Mouse (Mus musculus): Measurements from ENCODE around the gene Cops8. TPM values are rescaled to one million over a fixed set of nuclear protein-coding genes. Genes with fewer than 3 reads are reported as not detected.

The Cops8 gene
- 43.2 and 48.4 TPM in 2 replicates for polyA plus RNA-seq (2012; rRNA removed)

DNA sequence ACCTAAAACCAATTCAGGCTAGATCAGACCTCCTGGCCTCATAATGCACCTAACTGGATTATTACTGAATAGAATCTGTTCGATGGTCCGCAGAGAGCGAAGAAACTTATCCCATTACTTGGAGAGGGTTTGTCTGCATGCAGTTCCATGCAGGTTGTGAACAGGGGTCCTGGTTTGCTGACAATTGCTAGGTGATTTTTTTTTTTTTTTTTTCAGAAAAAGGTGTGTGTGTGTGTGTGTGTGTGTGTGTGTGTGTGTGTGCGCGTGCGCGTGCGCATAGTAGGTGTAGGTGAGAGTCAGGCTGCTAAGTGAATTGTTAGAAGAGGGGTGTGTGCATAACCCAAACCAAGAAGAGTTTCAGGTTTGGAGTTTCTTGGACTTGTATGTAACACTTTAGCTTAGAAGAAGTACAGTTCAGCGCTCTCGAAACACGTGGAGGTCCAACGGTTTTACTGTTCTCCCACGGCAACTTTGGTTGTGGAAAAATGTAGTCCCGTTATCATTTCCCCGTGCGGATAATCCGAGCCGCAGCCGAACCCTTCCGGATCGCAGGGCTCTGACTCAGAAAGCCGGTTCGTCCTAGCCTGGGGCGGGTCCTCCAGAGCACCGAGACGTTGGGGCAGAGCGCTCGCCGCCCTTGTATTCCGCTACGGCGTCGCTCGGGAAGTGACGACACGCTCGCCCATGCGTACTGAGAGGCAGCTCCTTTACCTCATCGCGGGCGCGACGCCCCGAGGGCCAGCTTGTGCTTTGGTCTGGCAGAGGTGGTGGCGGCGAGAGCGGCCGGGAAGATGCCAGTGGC is at the start of gene Cops8:
Cops8 (plus strand) TSS at position 223 of the 802 bp plus-strand sequence.
- peak; percentile 65 for DNase-seq (ENCODE audit: low read depth)

GRCm38 (mm10) chr1:90557140-90557539 is 45.6 kb upstream of the Cops8 start:
- DNase-seq (ENCODE audit: low read depth): no peak

GRCm38 (mm10) chr1:90560942-90561726 is 41.6 kb upstream of the Cops8 start:
- no peak for DNase-seq (ENCODE audit: low read depth)

DNA sequence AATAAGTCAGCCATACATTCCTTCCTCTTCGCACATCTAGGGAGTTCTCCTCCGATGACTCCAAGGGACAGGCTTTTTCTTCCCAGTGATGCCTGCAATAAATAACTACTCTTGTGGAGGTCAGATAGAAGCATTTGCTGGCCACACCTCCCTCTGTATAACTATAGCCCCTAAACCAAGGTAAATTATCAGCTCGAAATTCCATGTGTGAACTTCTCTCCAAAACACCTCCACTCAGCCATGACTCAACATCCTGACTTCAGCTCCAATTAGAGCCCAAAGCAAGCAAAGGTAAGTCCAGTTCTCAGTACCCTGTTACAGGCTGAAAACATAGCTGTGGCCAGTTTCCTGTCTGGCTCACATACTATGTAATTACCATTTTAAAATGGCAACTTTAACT is 38.8 kb upstream of the Cops8 start:
- no peak for DNase-seq (ENCODE audit: low read depth)

- no peak for DNase-seq (ENCODE audit: low read depth)
Observed at GRCm38 (mm10) chr1:90566664-90567440, 35.9 kb upstream of the Cops8 start.

GRCm38 (mm10) chr1:90573831-90574230 is 28.9 kb upstream of the Cops8 start:
- DNase-seq (ENCODE audit: low read depth): no peak

DNA sequence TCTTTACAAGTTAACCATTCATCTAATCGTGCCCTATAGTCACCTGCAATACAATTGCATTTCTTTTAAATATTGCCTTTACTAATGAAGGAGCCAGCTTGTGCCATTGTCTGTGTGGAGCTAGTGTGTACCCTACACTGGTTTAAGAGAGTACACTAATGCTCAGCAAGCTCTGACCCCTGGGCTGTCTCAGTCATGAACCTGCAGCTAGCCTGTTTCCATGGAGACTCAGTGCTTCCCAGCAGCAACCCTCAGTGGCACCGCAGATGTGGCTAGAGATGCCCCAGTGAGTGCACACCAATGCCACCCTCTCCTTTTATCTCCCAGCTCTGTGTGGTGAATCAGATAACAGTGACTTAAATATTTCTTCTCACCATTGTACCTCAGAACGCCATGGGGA is 27.9 kb upstream of the Cops8 start:
- DNase-seq (ENCODE audit: low read depth): no peak

DNA sequence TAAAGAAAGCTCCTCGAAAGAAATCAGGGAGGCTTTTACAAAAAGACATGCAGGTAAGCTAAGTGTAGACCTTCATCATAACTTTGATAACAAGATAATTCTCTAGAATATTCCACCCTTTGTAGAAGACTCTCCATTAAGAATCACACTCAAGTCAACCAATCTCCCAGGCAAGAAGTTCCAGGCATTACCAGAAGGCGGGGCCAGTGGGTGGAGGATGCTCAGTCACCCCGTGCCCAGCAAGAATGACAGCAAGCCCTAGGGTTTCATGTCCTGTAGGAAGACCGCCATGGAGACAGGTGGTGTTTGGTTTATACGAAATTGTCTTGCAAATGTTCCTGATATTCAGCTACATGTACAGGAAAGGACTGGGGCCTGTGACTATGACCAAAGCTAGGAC is 25.4 kb upstream of the Cops8 start:
- no peak for DNase-seq (ENCODE audit: low read depth)

GRCm38 (mm10) chr1:90582635-90583034 is 20.1 kb upstream of the Cops8 start:
- DNase-seq (ENCODE audit: low read depth): no peak

DNA sequence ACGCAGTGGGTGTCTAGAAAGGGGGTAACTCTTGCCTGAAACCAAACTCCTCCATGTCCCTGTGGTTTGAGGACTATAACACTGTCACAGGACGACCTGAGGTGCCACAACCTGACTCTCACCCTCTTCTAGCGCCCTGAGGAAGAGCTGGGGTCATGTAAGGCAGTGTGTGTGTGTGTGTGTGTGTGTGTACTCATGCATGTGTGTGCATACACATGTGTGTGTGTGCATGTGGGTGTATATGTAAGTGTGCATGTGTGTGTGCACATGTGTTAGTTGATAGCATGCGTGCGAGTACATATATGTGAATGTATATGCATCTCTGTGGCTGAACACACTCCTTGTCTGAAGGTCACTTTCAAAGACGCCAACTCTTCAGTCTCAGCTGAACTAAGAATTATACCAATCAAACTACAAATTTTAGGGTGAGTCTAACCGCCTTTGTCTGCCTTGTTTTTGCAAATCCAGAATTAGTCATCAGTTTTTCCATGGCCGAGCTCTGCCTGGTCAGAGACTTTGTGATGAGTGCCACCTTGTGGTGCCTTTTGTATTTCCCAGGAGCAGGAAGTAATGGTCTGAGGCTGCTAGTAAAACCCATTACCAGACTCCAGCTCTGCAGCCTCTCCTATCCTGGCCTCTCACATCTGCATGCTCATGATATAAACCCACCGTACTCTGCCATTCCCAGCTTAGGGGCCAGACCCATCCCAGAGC is 14.6 kb upstream of the Cops8 start:
- DNase-seq (ENCODE audit: low read depth): no peak

DNA sequence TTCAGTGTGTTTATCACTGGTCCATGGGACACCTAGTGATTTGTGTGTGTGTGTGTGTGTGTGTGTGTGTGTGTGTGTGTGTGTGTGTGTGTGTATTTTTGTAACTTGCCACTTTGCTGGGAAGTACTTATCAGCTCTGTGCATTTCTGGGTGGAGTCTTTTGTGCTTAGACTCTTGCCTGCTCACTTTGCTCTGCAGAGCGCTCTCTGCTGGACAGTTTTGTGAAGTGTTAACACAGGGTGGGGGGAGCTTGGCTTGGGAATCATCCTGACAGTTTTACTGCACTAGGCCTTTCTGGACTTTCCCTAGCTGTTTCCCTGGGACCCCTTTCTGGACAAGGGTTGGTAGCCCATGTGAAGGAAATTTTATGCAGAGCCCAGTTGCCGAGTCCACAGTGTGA is 12.0 kb upstream of the Cops8 start:
- no peak for DNase-seq (ENCODE audit: low read depth)

- DNase-seq (ENCODE audit: low read depth): no peak
Observed at GRCm38 (mm10) chr1:90592784-90593183, 10.0 kb upstream of the Cops8 start.

DNA sequence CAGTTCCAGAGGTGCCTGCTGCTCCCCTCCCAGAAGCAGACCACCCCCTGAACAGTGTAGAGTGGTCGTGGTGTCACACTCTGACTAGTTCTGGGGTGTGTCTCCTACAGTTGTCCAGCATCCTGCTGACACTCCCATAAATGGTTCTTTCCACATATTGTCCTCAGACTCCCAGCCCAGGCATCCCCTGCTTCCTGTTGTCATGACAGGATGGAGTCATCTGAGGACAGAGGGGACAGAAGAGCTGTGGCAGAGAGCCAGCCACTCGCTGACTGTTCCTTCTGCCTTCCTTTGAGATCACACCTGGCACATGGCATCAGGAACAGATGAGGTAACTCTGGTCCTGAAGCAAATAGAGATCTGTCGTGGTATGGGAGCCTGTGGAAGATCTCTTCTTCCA is 3.6 kb upstream of the Cops8 start:
- no peak for DNase-seq (ENCODE audit: low read depth)

- no peak for DNase-seq (ENCODE audit: low read depth)
Observed at GRCm38 (mm10) chr1:90601096-90601495, 1.7 kb upstream of the Cops8 start.

DNA sequence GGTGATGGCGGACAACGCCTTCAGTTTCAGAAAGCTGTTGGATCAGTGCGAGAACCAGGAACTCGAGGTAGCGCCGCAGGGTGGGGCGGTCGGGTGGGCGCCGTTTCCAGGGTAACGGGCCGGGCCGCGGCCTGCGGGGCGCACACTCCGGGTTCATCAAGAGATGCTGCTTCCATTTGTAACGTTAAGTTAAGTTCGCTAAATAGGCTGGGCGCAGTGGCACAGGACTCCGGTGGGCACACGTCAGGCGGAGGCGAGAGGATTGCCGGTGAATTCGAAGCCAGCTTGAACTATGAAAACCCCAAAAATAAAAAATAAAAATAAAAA is 743 bp downstream of the Cops8 start:
- DNase-seq (ENCODE audit: low read depth): no peak

- no peak for DNase-seq (ENCODE audit: low read depth)
Observed at GRCm38 (mm10) chr1:90609363-90609762, 6.6 kb downstream of the Cops8 start.

DNA sequence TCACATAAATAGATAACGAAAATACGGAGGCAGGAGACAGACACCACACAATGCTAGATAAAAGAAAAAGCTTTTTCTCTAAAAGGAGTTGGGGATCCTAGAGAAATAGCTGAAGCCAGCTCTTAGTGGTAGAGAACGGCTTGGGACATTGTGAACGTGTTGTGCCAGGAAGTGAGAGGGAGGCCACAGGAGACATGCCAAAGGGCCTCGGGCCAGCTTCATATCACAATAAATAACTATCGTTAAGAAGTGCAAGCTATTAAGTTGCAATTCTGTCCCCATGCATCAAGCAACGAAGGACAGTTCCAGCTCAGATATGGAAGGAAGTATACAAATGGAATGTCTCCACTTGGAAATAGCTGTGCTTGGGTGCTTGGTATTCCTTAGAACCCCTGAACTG is 14.5 kb downstream of the Cops8 start:
- DNase-seq (ENCODE audit: low read depth): no peak

- DNase-seq (ENCODE audit: low read depth): no peak
Observed at GRCm38 (mm10) chr1:90633415-90634030, 30.7 kb downstream of the Cops8 start.

DNA sequence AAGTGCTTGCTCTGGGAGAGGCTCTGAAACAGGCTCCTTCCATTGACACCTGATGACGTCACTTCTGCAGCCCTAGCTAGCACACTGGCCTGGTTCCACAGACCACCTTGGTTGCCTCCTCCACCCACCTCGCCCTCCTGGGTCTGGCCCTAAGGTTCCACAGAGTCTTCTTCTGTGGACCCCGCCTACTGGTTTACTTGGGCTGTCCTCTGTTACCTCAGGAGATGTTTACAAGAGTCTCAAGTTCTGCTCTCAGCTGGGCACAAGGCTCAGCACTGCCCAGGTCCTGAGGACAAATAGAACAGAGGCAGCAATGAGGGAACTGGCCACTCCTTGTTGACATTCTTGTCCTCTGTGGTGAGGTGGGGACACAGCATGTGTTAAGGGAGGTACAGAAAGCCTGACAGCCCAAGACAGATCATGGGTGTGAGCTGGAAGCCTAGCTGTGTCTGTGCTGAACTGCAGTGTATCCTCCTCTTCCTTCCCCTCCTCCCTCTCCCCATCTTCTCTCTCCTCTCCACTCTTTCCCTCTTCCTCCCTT is 31.5 kb downstream of the Cops8 start:
- DNase-seq (ENCODE audit: low read depth): no peak

- no peak for DNase-seq (ENCODE audit: low read depth)
Observed at GRCm38 (mm10) chr1:90638335-90638734, 35.6 kb downstream of the Cops8 start.

GRCm38 (mm10) chr1:90650781-90651437 is 48.1 kb downstream of the Cops8 start:
- no peak for DNase-seq (ENCODE audit: low read depth)
